Mouse (Mus musculus) ES-E14 (cell line): ENCODE results near the gene Rgsl1.

Source experiments
- CHD2 ChIP-seq: IDR thresholded peaks from 2 replicates; pipeline ENCODE4 v1.6.1; 2014; ENCODE audit warnings: mild to moderate bottlenecking, low read depth, low read length, inconsistent platforms
- HCFC1 ChIP-seq: IDR thresholded peaks from 2 replicates; pipeline ENCODE4 v1.6.1; 2012; ENCODE audit warnings: low read length, inconsistent platforms, borderline replicate concordance; ENCODE audit not compliant: insufficient read depth
- MAFK ChIP-seq: IDR thresholded peaks from 2 replicates; pipeline ENCODE4 v1.6.1; 2014; ENCODE audit warnings: mild to moderate bottlenecking, low read depth, low read length, inconsistent platforms; ENCODE audit not compliant: insufficient read depth
- ZC3H11A ChIP-seq: IDR thresholded peaks from 2 replicates; pipeline ENCODE4 v1.6.1; 2012; ENCODE audit warnings: low read depth, mild to moderate bottlenecking, inconsistent platforms, low read length, borderline replicate concordance
- ZNF384 ChIP-seq: IDR thresholded peaks from 2 replicates; pipeline ENCODE4 v1.6.1; 2012; ENCODE audit warnings: low read depth, low read length, inconsistent platforms

DNA sequence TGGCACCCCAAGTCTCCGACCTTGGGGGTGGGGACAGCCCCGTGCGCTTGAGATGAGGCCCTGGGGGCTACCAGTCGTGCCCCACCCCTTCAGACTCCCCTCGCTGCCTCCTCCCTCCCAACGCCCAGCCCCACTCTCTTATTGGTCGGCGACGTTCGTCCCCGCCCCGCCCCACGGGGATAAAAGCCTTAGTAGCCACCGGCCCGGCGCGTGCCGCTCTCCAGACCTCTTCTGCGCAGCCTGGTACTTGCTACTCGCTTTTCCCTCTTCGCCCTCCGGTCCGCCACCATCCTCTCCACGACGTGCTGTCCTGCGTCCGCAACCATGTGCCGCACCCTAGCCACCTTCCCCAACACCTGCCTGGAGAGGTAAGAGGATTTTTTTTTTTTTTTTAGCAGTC is 103.8 kb downstream of the Rgsl1 start, which contains the start of gene Rgs16:
- TF ChIP-seq ZNF384 (peak; percentile 78), CHD2 (no peak), ZC3H11A (no peak), HCFC1 (no peak), MAFK (no peak)
